Mouse (Mus musculus) urinary bladder, adult 2 months (tissue): ENCODE measurements around the gene Dnaic1. TPM values are rescaled to one million over a fixed set of nuclear protein-coding genes. Genes with fewer than 3 reads are reported as not detected.
"Not testable (repeated sequence)": the region's sequence is repeated elsewhere in the genome, so short reads cannot be mapped to it uniquely, and the experiment has no call there.

Source experiments
- DNase-seq: peaks from one replicate; pipeline ENCODE4 v3.0.0; 2022; ENCODE audit warnings: low spot score
- polyA plus RNA-seq: library from polyadenylated mRNA; depleted of rRNA; stranded (reverse); fragments of >200 nt; gene quantifications from 2 replicates; pipeline ENCODE4 v1.2.3, GENCODE M21; 2012

The Dnaic1 gene
- polyA plus RNA-seq, 1 experiment = 85.3 TPM

GRCm38 (mm10) chr4:41665009-41665675 is 95.6 kb downstream of the Dnaic1 start:
- no peak for DNase-seq

GRCm38 (mm10) chr4:41666646-41667045 is 97.1 kb downstream of the Dnaic1 start:
- no peak for DNase-seq

GRCm38 (mm10) chr4:41670836-41671235 is 101.3 kb downstream of the Dnaic1 start:
- no peak for DNase-seq

GRCm38 (mm10) chr4:41671500-41671899 is 101.9 kb downstream of the Dnaic1 start:
- DNase-seq = no peak

- no peak for DNase-seq
Observed at GRCm38 (mm10) chr4:41671963-41672480, 102.4 kb downstream of the Dnaic1 start.

GRCm38 (mm10) chr4:41672522-41672963 is 103.0 kb downstream of the Dnaic1 start:
- no peak for DNase-seq

- no peak for DNase-seq
Observed at GRCm38 (mm10) chr4:41673186-41673585, 103.6 kb downstream of the Dnaic1 start.

GRCm38 (mm10) chr4:41676248-41677005 is 106.9 kb downstream of the Dnaic1 start:
- no peak for DNase-seq

- no peak for DNase-seq
Observed at GRCm38 (mm10) chr4:41677006-41677629, 107.5 kb downstream of the Dnaic1 start.

GRCm38 (mm10) chr4:41678863-41679262 is 109.3 kb downstream of the Dnaic1 start:
- DNase-seq = no peak

- no peak for DNase-seq
Observed at GRCm38 (mm10) chr4:41679291-41679690, 109.7 kb downstream of the Dnaic1 start.

- DNase-seq = no peak
Observed at GRCm38 (mm10) chr4:41681176-41681575, 111.6 kb downstream of the Dnaic1 start.

GRCm38 (mm10) chr4:41681947-41682346 is 112.4 kb downstream of the Dnaic1 start:
- DNase-seq = no peak

- no peak for DNase-seq
Observed at GRCm38 (mm10) chr4:41682789-41683188, 113.2 kb downstream of the Dnaic1 start.

- DNase-seq = not testable (repeated sequence)
Observed at GRCm38 (mm10) chr4:41683303-41683702, 113.7 kb downstream of the Dnaic1 start.

- DNase-seq = not testable (repeated sequence)
Observed at GRCm38 (mm10) chr4:41684131-41684930, 114.8 kb downstream of the Dnaic1 start.

GRCm38 (mm10) chr4:41684931-41685453 is 115.4 kb downstream of the Dnaic1 start:
- DNase-seq = not testable (repeated sequence)

- DNase-seq = not testable (repeated sequence)
Observed at GRCm38 (mm10) chr4:41685882-41686492, 116.4 kb downstream of the Dnaic1 start.
